Comparison of ENCODE assay signal across 25 mouse cellular contexts in genomic region chr6:144929959-144930358, GRCm38 (mm10).
DNase-seq lines count a peak whose midpoint lies in the region; ATAC-seq and TF ChIP-seq lines count a peak whose summit lies in the region.
"Had no signal": no experiment of that assay in that cellular context is flagged by ENCODE, and none has a peak within 500 bp of the region (broad histone marks: within the 10 kb centered on the region; RNA-seq: fewer than 3 reads in every experiment).

No protein-coding gene starts in this region.

- DNase-seq in midbrain, embryonic 14.5 days, result peak; percentile 61
- DNase-seq in forebrain, embryonic 10.5 days (ENCODE audit: extremely low spot score, low spot score), result no peak
- peak; percentile 21 for DNase-seq in forebrain, postnatal 0 days
- DNase-seq in urinary bladder, postnatal 25 days (ENCODE audit: low spot score), result no peak
- DNase-seq: adrenal gland, postnatal 25 days; cerebellum, adult 18-20 months; cerebellum, postnatal 10 days; heart, adult 2 months; heart, postnatal 4 days; kidney, adult 8-10 months; kidney, postnatal 4 days; lung, adult 18-20 months; lung, postnatal 4 days; thymus, postnatal 4 days had no signal

- no peak for TF ChIP-seq CTCF in forebrain, postnatal 0 days (IDR thresholded peaks at IDR 0.05; ENCODE audit: low read depth)

- H3K4me3 ChIP-seq in midbrain, embryonic 14.5 days (replicated peaks; ENCODE audit: low read depth, low read length), result no peak overlapping the region
- no peak overlapping the region for H3K4me3 ChIP-seq in midbrain, embryonic 15.5 days
- no peak overlapping the region for H3K4me3 ChIP-seq in forebrain, embryonic 10.5 days
- H3K4me3 ChIP-seq in forebrain, embryonic 12.5 days (replicated peaks), result no peak overlapping the region
- H3K4me3 ChIP-seq in forebrain, postnatal 0 days (ENCODE audit: low read depth, low read length), result no peak overlapping the region
- H3K4me3 ChIP-seq: erythroblast, embryonic 14.5 days; heart, adult 2 months; heart, embryonic 12.5 days; limb, embryonic 13.5 days; liver, embryonic 12.5 days; megakaryocyte, embryonic 14.5 days had no signal

- H3K4me2 ChIP-seq in midbrain, embryonic 14.5 days (ENCODE audit: low read length), result no peak overlapping the region
- no peak overlapping the region for H3K4me2 ChIP-seq in midbrain, embryonic 15.5 days
- H3K4me2 ChIP-seq in forebrain, embryonic 12.5 days, result no peak overlapping the region
- H3K4me2 ChIP-seq in forebrain, postnatal 0 days (ENCODE audit: low read depth), result no peak overlapping the region
- H3K4me2 ChIP-seq: heart, embryonic 12.5 days; limb, embryonic 13.5 days; liver, embryonic 12.5 days had no signal

- no peaks in the 10 kb centered on the region; the same call in 1 of the 2 replicates for H3K4me1 ChIP-seq in midbrain, embryonic 14.5 days (ENCODE audit: control insufficient read depth, insufficient read depth, low read length)
- no peaks in the 10 kb centered on the region for H3K4me1 ChIP-seq in midbrain, embryonic 15.5 days
- H3K4me1 ChIP-seq in forebrain, embryonic 10.5 days, result peaks cover 5% of the 10 kb centered on the region
- peaks cover 9% of the 10 kb centered on the region; the same call in 1 of the 2 replicates for H3K4me1 ChIP-seq in forebrain, embryonic 12.5 days
- H3K4me1 ChIP-seq in forebrain, postnatal 0 days (ENCODE audit: insufficient read depth), result no peaks in the 10 kb centered on the region
- H3K4me1 ChIP-seq: heart, embryonic 12.5 days; liver, embryonic 12.5 days; megakaryocyte, embryonic 14.5 days had no signal

- 44% methylated on average over 4 of the region's 4 CpGs for WGBS in midbrain, embryonic 14.5 days
- WGBS in midbrain, embryonic 15.5 days, result 39% methylated on average over 4 of the region's 4 CpGs
- WGBS in forebrain, embryonic 10.5 days, result 66% methylated on average over 4 of the region's 4 CpGs
- WGBS in forebrain, embryonic 12.5 days, result 51% methylated on average over 4 of the region's 4 CpGs
- WGBS in forebrain, postnatal 0 days, result 15% methylated on average over 4 of the region's 4 CpGs

- no peaks in the 10 kb centered on the region for H3K36me3 ChIP-seq in midbrain, embryonic 14.5 days (ENCODE audit: control insufficient read depth, insufficient read depth, low read length)
- no peaks in the 10 kb centered on the region for H3K36me3 ChIP-seq in midbrain, embryonic 15.5 days (replicated peaks)
- no peaks in the 10 kb centered on the region for H3K36me3 ChIP-seq in forebrain, embryonic 10.5 days (replicated peaks)
- no peaks in the 10 kb centered on the region for H3K36me3 ChIP-seq in forebrain, embryonic 12.5 days (replicated peaks)
- no peaks in the 10 kb centered on the region for H3K36me3 ChIP-seq in forebrain, postnatal 0 days (ENCODE audit: insufficient read depth)
- H3K36me3 ChIP-seq: heart, embryonic 12.5 days; limb, embryonic 13.5 days; liver, embryonic 12.5 days had no signal

- H3K9me3 ChIP-seq in midbrain, embryonic 14.5 days (ENCODE audit: control insufficient read depth, low read length), result no peaks in the 10 kb centered on the region
- no peaks in the 10 kb centered on the region for H3K9me3 ChIP-seq in midbrain, embryonic 15.5 days
- H3K9me3 ChIP-seq in forebrain, embryonic 10.5 days, result peaks cover 8% of the 10 kb centered on the region
- peaks cover 3% of the 10 kb centered on the region; the same call in 1 of the 2 replicates for H3K9me3 ChIP-seq in forebrain, embryonic 12.5 days
- H3K9me3 ChIP-seq in forebrain, postnatal 0 days (ENCODE audit: low read length), result no peaks in the 10 kb centered on the region
- H3K9me3 ChIP-seq: liver, embryonic 12.5 days had no signal

- H3K27ac ChIP-seq in midbrain, embryonic 14.5 days (replicated peaks; ENCODE audit: low read depth, low read length), result no peak overlapping the region
- H3K27ac ChIP-seq in midbrain, embryonic 15.5 days, result no peak overlapping the region
- H3K27ac ChIP-seq in forebrain, embryonic 10.5 days, result 0 out of 2 replicates have a peak overlapping the region, but pooled peaks have one; percentile 30
- peak overlapping the region; percentile 25; the same call in 1 of the 2 replicates for H3K27ac ChIP-seq in forebrain, embryonic 12.5 days
- no peak overlapping the region for H3K27ac ChIP-seq in forebrain, postnatal 0 days (ENCODE audit: low read depth, low read length)
- H3K27ac ChIP-seq: heart, adult 2 months; kidney, postnatal 0 days; limb, embryonic 13.5 days; liver, embryonic 12.5 days had no signal

- H3K9ac ChIP-seq in midbrain, embryonic 14.5 days (replicated peaks; ENCODE audit: low read length), result no peak overlapping the region
- no peak overlapping the region for H3K9ac ChIP-seq in midbrain, embryonic 15.5 days
- H3K9ac ChIP-seq in forebrain, embryonic 12.5 days, result no peak overlapping the region
- no peak overlapping the region for H3K9ac ChIP-seq in forebrain, postnatal 0 days
- H3K9ac ChIP-seq: heart, embryonic 12.5 days; limb, embryonic 13.5 days; liver, embryonic 12.5 days had no signal

- ATAC-seq in midbrain, embryonic 14.5 days (ENCODE audit: low FRiP score, low TSS enrichment), result no peak
- no peak for ATAC-seq in midbrain, embryonic 15.5 days (replicated peaks)
- peak; percentile 78; the same call in 1 of the 2 replicates for ATAC-seq in forebrain, embryonic 12.5 days (ENCODE audit: low FRiP score)
- peak; percentile 29; the same call in 1 of the 2 replicates for ATAC-seq in forebrain, postnatal 0 days
- ATAC-seq: hindbrain, embryonic 16.5 days; intestine, embryonic 16.5 days; liver, embryonic 12.5 days; lung, postnatal 0 days had no signal

- no peaks in the 10 kb centered on the region for H3K27me3 ChIP-seq in midbrain, embryonic 14.5 days (ENCODE audit: control insufficient read depth, insufficient read depth, low read length)
- H3K27me3 ChIP-seq in midbrain, embryonic 15.5 days (replicated peaks), result no peaks in the 10 kb centered on the region
- no peaks in the 10 kb centered on the region for H3K27me3 ChIP-seq in forebrain, embryonic 10.5 days (ENCODE audit: poor library complexity, severe bottlenecking)
- H3K27me3 ChIP-seq in forebrain, embryonic 12.5 days, result no peaks in the 10 kb centered on the region
- H3K27me3 ChIP-seq in forebrain, postnatal 0 days (ENCODE audit: insufficient read depth, low read length), result no peaks in the 10 kb centered on the region
- H3K27me3 ChIP-seq: heart, embryonic 12.5 days; limb, embryonic 13.5 days; liver, embryonic 12.5 days; megakaryocyte, embryonic 14.5 days had no signal

Comparison
In these comparisons a context has a peak if more than half of its experiments do, and no peak if none do; other contexts are left out.
1. DNase-seq: peak in midbrain, embryonic 14.5 days (single experiment) and forebrain, postnatal 0 days (single experiment); none in forebrain, embryonic 10.5 days (single experiment) and urinary bladder, postnatal 25 days (single experiment).
2. H3K27ac ChIP-seq: peak in forebrain, embryonic 10.5 days (single experiment) and forebrain, embryonic 12.5 days (single experiment); none in midbrain, embryonic 14.5 days (single experiment), midbrain, embryonic 15.5 days (single experiment) and forebrain, postnatal 0 days (single experiment).
3. ATAC-seq: peak in forebrain, embryonic 12.5 days (single experiment) and forebrain, postnatal 0 days (single experiment); none in midbrain, embryonic 14.5 days (single experiment) and midbrain, embryonic 15.5 days (single experiment).